Mouse (Mus musculus): ENCODE measurements around the gene Olfr1380. TPM values are rescaled to one million over a fixed set of nuclear protein-coding genes. Genes with fewer than 3 reads are reported as not detected.
"Not testable (repeated sequence)": the region's sequence is repeated elsewhere in the genome, so short reads cannot be mapped to it uniquely, and the experiment has no call there.

The Olfr1380 gene
- not detected in 2 replicates for polyA plus RNA-seq (2015; fragmentation: Nextera tagmentation; extraction: Ambion mirVana)

GRCm38 (mm10) chr11:49556578-49556977 lies at the start of gene Olfr1380:
Olfr1380 (plus strand) TSS chr11:49556878.
- not testable (repeated sequence) for ATAC-seq (ENCODE audit: insufficient number of reproducible peaks, insufficient read depth, low FRiP score, low TSS enrichment, low read depth); H3K9me3 ChIP-seq; H3K27ac ChIP-seq; H3K4me3 ChIP-seq; H3K9ac ChIP-seq; H3K4me1 ChIP-seq; H3K27me3 ChIP-seq; H3K4me2 ChIP-seq; H3K36me3 ChIP-seq
- 67% methylated on average over 5 of the region's 5 CpGs for WGBS

- H3K9ac ChIP-seq, result no peak overlapping the region
- no peaks in the 10 kb centered on the region for H3K9me3 ChIP-seq
- ATAC-seq (ENCODE audit: insufficient number of reproducible peaks, insufficient read depth, low FRiP score, low TSS enrichment, low read depth), result no peak
- H3K4me3 ChIP-seq, result no peak overlapping the region
- no peak overlapping the region for H3K4me2 ChIP-seq
- no peaks in the 10 kb centered on the region for H3K27me3 ChIP-seq
- no peak overlapping the region for H3K27ac ChIP-seq
- H3K36me3 ChIP-seq, result no peaks in the 10 kb centered on the region
- no peaks in the 10 kb centered on the region for H3K4me1 ChIP-seq
- 70% methylated on average over 5 of the region's 5 CpGs for WGBS
These were observed 38.6 kb upstream of the Olfr1380 start for GRCm38 (mm10) chr11:49518086-49518485.

GRCm38 (mm10) chr11:49519348-49519747 lies 37.3 kb upstream of the Olfr1380 start, which contains the start of gene Olfr1383:
Olfr1383 (plus strand) TSS chr11:49519648.
- ATAC-seq (ENCODE audit: insufficient number of reproducible peaks, insufficient read depth, low FRiP score, low TSS enrichment, low read depth), result no peak

GRCm38 (mm10) chr11:49527947-49528346 lies 28.7 kb upstream of the Olfr1380 start, which contains the start of gene Olfr1382:
Olfr1382 (plus strand) TSS chr11:49528247.
- no peak within 1 kb of the TSS for H3K27ac ChIP-seq
- 82% methylated on average over 3 of the region's 3 CpGs for WGBS
- H3K4me3 ChIP-seq, result no peak within 1 kb of the TSS
- H3K4me2 ChIP-seq, result no peak within 1 kb of the TSS
- ATAC-seq (ENCODE audit: insufficient number of reproducible peaks, insufficient read depth, low FRiP score, low TSS enrichment, low read depth), result no peak
- no peaks in the 10 kb centered on the region for H3K27me3 ChIP-seq
- H3K36me3 ChIP-seq, result no peaks in the 10 kb centered on the region
- no peaks in the 10 kb centered on the region for H3K4me1 ChIP-seq
- H3K9me3 ChIP-seq, result no peaks in the 10 kb centered on the region
- no peak within 1 kb of the TSS for H3K9ac ChIP-seq

More at GRCm38 (mm10) chr11:49519348-49519747, 37.3 kb upstream of the Olfr1380 start, which contains the start of gene Olfr1383:
- no peaks in the 10 kb centered on the region for H3K9me3 ChIP-seq
- H3K36me3 ChIP-seq, result no peaks in the 10 kb centered on the region
- H3K27ac ChIP-seq, result no peak within 1 kb of the TSS
- no peak within 1 kb of the TSS for H3K4me3 ChIP-seq
- H3K4me2 ChIP-seq, result no peak within 1 kb of the TSS
- no peak within 1 kb of the TSS for H3K9ac ChIP-seq
- no peaks in the 10 kb centered on the region for H3K27me3 ChIP-seq
- no peaks in the 10 kb centered on the region for H3K4me1 ChIP-seq

- no peak for ATAC-seq (ENCODE audit: insufficient number of reproducible peaks, insufficient read depth, low FRiP score, low TSS enrichment, low read depth)
- no peaks in the 10 kb centered on the region for H3K9me3 ChIP-seq
- H3K4me1 ChIP-seq, result no peaks in the 10 kb centered on the region
- no peak overlapping the region for H3K27ac ChIP-seq
- no peaks in the 10 kb centered on the region for H3K27me3 ChIP-seq
- no peak overlapping the region for H3K9ac ChIP-seq
- H3K36me3 ChIP-seq, result no peaks in the 10 kb centered on the region
- no peak overlapping the region for H3K4me3 ChIP-seq
- no peak overlapping the region for H3K4me2 ChIP-seq
These were observed 23.9 kb upstream of the Olfr1380 start for GRCm38 (mm10) chr11:49532761-49533160.

GRCm38 (mm10) chr11:49536631-49537030 lies 20.0 kb upstream of the Olfr1380 start:
- ATAC-seq (ENCODE audit: insufficient number of reproducible peaks, insufficient read depth, low FRiP score, low TSS enrichment, low read depth); H3K4me3 ChIP-seq; H3K27me3 ChIP-seq; H3K36me3 ChIP-seq; H3K9me3 ChIP-seq; H3K9ac ChIP-seq; H3K4me1 ChIP-seq; H3K27ac ChIP-seq; H3K4me2 ChIP-seq: not testable (repeated sequence)
- WGBS, result 86% methylated on average over 2 of the region's 2 CpGs

- not testable (repeated sequence) for H3K36me3 ChIP-seq; H3K4me2 ChIP-seq; H3K9ac ChIP-seq; H3K27me3 ChIP-seq; H3K4me1 ChIP-seq; H3K9me3 ChIP-seq; H3K27ac ChIP-seq; H3K4me3 ChIP-seq; ATAC-seq (ENCODE audit: insufficient number of reproducible peaks, insufficient read depth, low FRiP score, low TSS enrichment, low read depth)
- WGBS, result 66% methylated on average over 3 of the region's 3 CpGs
These were observed 13.5 kb upstream of the Olfr1380 start, which contains the start of gene Olfr1381 for GRCm38 (mm10) chr11:49543149-49543548. Olfr1381 (plus strand) TSS chr11:49543449.

- ATAC-seq (ENCODE audit: insufficient number of reproducible peaks, insufficient read depth, low FRiP score, low TSS enrichment, low read depth); H3K4me3 ChIP-seq; H3K9ac ChIP-seq; H3K36me3 ChIP-seq; H3K4me2 ChIP-seq; H3K27ac ChIP-seq; H3K4me1 ChIP-seq; H3K9me3 ChIP-seq; H3K27me3 ChIP-seq: not testable (repeated sequence)
- WGBS, result 78% methylated on average over 3 of the region's 3 CpGs
These were observed 2.6 kb upstream of the Olfr1380 start for GRCm38 (mm10) chr11:49554033-49554432.

- not testable (repeated sequence) for H3K4me2 ChIP-seq; H3K27me3 ChIP-seq; H3K36me3 ChIP-seq; H3K4me3 ChIP-seq; H3K27ac ChIP-seq; H3K4me1 ChIP-seq; H3K9me3 ChIP-seq; H3K9ac ChIP-seq; ATAC-seq (ENCODE audit: insufficient number of reproducible peaks, insufficient read depth, low FRiP score, low TSS enrichment, low read depth)
- 35% methylated on average over 2 of the region's 2 CpGs for WGBS
These were observed 18.4 kb downstream of the Olfr1380 start for GRCm38 (mm10) chr11:49575054-49575453.

GRCm38 (mm10) chr11:49580452-49580851 lies 23.8 kb downstream of the Olfr1380 start:
- H3K4me2 ChIP-seq; ATAC-seq (ENCODE audit: insufficient number of reproducible peaks, insufficient read depth, low FRiP score, low TSS enrichment, low read depth); H3K27me3 ChIP-seq; H3K9me3 ChIP-seq; H3K9ac ChIP-seq; H3K4me3 ChIP-seq; H3K27ac ChIP-seq; H3K36me3 ChIP-seq; H3K4me1 ChIP-seq: not testable (repeated sequence)
- WGBS, result 85% methylated on average over 8 of the region's 8 CpGs

GRCm38 (mm10) chr11:49590213-49590612 lies 33.5 kb downstream of the Olfr1380 start:
- 92% methylated on average over 19 of the region's 19 CpGs for WGBS
- no peak overlapping the region for H3K4me3 ChIP-seq
- H3K27me3 ChIP-seq, result no peaks in the 10 kb centered on the region
- H3K9ac ChIP-seq, result no peak overlapping the region
- no peaks in the 10 kb centered on the region for H3K4me1 ChIP-seq
- H3K36me3 ChIP-seq, result no peaks in the 10 kb centered on the region
- no peak overlapping the region for H3K27ac ChIP-seq
- no peak for ATAC-seq (ENCODE audit: insufficient number of reproducible peaks, insufficient read depth, low FRiP score, low TSS enrichment, low read depth)
- no peaks in the 10 kb centered on the region for H3K9me3 ChIP-seq
- H3K4me2 ChIP-seq, result no peak overlapping the region

GRCm38 (mm10) chr11:49597149-49597548 lies 40.5 kb downstream of the Olfr1380 start:
- not testable (repeated sequence) for H3K27ac ChIP-seq; H3K4me2 ChIP-seq; ATAC-seq (ENCODE audit: insufficient number of reproducible peaks, insufficient read depth, low FRiP score, low TSS enrichment, low read depth); H3K4me3 ChIP-seq; H3K4me1 ChIP-seq; H3K36me3 ChIP-seq; H3K27me3 ChIP-seq; H3K9me3 ChIP-seq; H3K9ac ChIP-seq
- WGBS, result 70% methylated on average over 2 of the region's 2 CpGs

- H3K36me3 ChIP-seq; H3K4me3 ChIP-seq; H3K4me2 ChIP-seq; H3K27ac ChIP-seq; H3K9ac ChIP-seq; ATAC-seq (ENCODE audit: insufficient number of reproducible peaks, insufficient read depth, low FRiP score, low TSS enrichment, low read depth); H3K4me1 ChIP-seq; H3K9me3 ChIP-seq: not testable (repeated sequence)
- H3K27me3 ChIP-seq, result peaks cover 66% of the 10 kb centered on the region
- WGBS, result 82% methylated on average over 5 of the region's 5 CpGs
These were observed 51.6 kb downstream of the Olfr1380 start for GRCm38 (mm10) chr11:49608306-49608705.

All from embryonic facial prominence, embryonic 13.5 days (tissue).